Mouse (Mus musculus) liver, postnatal 0 days (tissue): ENCODE measurements at regions not wholly inside any gene's neighbourhood (a gene's known extent, or its start where the extent isn't known, plus 50 kb on each side); places are given as distances from the start of the nearest gene placed in this dataset.

Experiments
- CTCF ChIP-seq: sonication (generic); IDR thresholded peaks from 2 replicates; pipeline ENCODE4 v1.5.1; 2016; ENCODE audit warnings: antibody characterized with exemption, low read depth
- EP300 ChIP-seq: IDR thresholded peaks from 2 replicates; pipeline ENCODE4 v1.6.1; 2016; ENCODE audit warnings: antibody characterized with exemption, low read depth, mild to moderate bottlenecking

- TF ChIP-seq CTCF (no peak), EP300 (no peak)
Measured at GRCm38 (mm10) chr17:79481936-79482335, 127.0 kb upstream of the Cdc42ep3 start.
